Mouse (Mus musculus) erythroid progenitor cell, adult 5-6 weeks (primary cell): ENCODE results near the gene Bcas1. TPM values are rescaled to one million over a fixed set of nuclear protein-coding genes. Genes with fewer than 3 reads are reported as not detected.

Source experiments
- ATAC-seq: replicated peaks from 2 replicates; pipeline ENCODE4 v1.8.0; 2016; ENCODE audit warnings: moderate number of reproducible peaks, mild to moderate bottlenecking, moderate TSS enrichment, inconsistent platforms; ENCODE audit not compliant: poor library complexity, low FRiP score, severe bottlenecking
- total RNA-seq, 2 experiments: library from RNA; stranded (forward) in 1 of 2; stranded (reverse) in 1 of 2; fragments of 150-400 nt in 1 of 2; fragments of 186-747, 209-891 nt in 1 of 2; gene quantifications; 2 replicates each; pipeline versions ENCODE4 v1.2.3 to v1.2.4; 2015 to 2017; ENCODE audit warnings: low replicate concordance in 2 of 2

Bcas1 gene
- total RNA-seq, 2 experiments from 2014 or later: 1.7 TPM; not detected in 1

DNA sequence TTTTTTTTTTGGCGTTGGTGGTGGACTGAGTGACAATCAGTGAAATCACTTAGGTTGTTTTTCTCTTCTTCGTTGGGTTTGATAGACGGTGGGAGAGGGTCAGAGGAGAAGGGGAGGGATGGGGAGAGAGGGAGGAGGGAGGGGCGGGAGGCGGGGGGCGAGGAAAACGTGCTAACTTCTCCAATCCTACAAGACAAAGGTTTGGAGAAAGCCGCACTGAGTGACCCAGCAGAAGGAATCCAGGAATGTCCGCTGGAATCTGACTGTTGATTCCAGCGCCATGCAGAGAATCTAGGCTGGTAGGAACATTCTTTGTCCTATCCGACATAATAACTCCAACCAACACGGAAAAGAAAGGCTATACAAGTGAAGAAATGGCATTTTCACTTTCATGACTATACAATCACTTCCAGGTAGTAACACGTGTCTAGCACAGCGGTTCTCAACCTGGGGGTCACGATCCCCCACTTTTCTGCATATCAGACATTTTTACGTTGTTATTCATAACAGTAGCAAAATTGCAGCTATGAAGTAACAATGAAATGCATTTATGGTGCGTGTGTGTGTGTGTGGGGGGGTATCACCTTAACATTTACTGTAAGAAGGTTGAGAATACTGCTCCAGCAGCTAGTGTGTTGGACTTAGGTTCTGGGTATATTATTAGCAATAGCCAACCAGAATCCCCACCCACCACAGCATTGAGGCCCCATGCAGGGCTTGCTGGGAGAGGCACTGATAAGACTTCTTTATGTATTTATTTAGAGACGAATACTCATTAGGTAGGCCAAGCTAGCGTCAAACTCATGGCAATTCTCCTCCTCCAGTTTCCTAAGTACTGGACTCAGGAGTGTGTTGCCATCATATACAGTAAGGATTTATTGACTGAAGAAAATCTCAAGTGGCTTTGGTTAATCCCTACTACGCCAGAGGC lies 107.8 kb downstream of the Bcas1 start:
- no peak for ATAC-seq

- no peak for ATAC-seq
These were observed 108.7 kb downstream of the Bcas1 start for GRCm38 (mm10) chr2:170318713-170319532.

DNA sequence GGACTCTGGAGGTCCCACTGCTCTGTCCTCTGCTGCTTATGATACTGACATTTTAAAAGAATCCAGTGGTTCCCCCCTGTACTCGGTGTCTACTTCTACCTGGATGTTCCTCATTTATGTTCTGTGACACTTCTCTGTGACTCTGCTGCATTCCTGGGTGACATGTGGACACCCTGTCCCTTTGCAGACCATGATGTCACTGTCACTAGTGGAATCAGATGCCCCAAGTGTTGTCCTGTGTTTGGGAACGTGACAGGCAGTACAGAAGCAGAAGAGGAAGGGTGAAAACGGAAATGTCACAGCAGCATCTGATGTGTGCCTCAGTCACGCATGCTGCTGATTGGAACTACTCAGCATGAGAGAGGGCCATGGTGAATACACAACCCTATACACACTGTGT lies 110.9 kb downstream of the Bcas1 start:
- no peak for ATAC-seq

DNA sequence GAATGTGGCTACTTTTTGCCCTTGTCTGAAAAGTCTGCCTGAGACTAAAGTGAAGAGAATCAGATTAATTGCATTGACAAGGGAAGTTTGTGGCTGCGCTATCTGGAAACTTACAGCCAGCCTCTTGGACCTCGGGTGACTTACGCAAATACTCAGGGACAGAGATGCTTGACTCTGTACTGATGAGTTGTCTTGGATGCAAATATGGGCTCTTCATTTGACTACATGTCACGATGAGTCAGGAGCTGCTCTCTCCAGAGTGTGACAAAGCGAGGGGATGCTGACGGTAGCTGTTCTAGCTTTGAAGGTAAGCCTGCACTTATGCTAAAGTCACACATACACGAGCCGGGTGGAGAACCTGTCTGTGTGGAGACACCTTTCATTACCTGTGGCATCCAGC lies 111.3 kb downstream of the Bcas1 start:
- ATAC-seq: no peak

- no peak for ATAC-seq
These were observed 116.7 kb downstream of the Bcas1 start for GRCm38 (mm10) chr2:170310988-170311359.

DNA sequence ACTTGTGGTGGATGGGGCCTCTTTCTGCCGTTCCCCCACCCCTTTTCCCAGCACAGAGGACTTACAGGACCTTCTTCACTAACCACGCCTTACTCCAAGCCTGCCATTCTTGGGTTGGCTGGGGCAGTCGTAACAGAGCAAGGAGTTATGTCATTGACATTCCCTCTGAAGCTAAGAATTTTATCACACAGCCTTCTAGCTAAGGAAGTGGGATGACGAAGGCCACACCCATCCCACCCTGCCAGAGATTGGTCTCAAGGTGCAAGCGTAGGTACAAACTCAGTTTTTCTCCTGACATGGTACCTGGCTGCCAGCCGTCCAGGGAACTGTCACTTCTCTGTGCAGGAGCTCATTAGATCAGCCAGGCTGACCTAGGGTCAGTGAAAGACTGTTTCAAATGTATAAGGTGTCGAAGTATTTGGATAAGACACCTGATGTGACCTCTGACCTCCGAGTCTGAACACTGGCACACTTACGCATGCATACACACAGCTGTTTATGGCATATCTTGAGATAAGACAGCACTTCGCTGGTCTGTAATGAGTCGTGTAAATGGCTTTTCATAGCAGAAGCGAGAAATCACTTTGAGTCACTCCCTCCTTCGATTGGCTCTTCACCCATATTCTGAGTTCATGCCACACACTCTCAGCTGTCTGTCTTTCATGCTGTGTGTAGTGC lies 117.2 kb downstream of the Bcas1 start:
- ATAC-seq: no peak

DNA sequence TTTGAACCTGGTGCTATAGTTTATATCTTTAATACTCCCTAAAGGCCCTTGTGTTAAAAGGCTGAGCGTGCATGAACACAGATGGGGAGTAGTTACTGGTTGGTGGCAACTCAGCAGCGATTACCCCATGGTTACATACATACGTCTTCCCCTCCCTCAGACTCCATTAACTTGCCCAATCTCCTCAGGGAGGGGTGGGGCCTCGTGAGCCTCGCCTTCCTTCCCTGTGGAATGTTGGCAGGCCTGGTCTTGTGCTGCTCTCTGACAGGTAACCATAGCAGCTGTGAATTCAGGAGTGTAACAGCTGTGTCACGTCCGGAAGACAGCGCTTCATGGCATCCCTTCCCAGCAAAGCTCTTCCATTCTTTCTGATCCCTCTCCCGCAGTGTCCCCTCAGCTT lies 118.7 kb downstream of the Bcas1 start:
- ATAC-seq: no peak

GRCm38 (mm10) chr2:170308033-170308820 lies 119.4 kb downstream of the Bcas1 start:
- ATAC-seq: no peak

GRCm38 (mm10) chr2:170307589-170308021 lies 120.0 kb downstream of the Bcas1 start:
- ATAC-seq: no peak

GRCm38 (mm10) chr2:170306637-170307320 lies 120.9 kb downstream of the Bcas1 start:
- ATAC-seq: no peak

GRCm38 (mm10) chr2:170304766-170305165 lies 122.9 kb downstream of the Bcas1 start:
- ATAC-seq: no peak

DNA sequence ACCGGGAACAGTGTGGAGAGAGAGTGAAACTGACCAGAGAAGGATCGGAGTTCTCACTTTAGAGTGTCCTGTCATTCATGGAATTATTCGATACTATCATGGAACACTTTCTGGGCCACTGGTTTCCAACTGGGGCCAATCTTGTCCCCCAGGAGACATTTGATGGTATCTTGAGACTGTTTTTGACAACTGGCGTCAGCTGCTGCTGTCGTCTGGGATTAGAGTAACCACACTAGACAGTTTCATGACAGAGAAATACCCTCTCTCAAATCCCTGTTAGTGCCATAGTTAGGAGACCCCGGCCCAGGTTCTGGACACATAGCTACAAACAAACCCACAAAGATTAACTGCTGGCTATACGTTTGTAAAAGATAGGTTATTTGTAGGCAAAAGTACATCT lies 124.0 kb downstream of the Bcas1 start:
- ATAC-seq: no peak

GRCm38 (mm10) chr2:170302825-170303224 lies 124.8 kb downstream of the Bcas1 start:
- ATAC-seq: no peak

Other genes starting within 250 kb of the Bcas1 start
- gene Pfdn4, start 68.6 kb upstream of the Bcas1 start, total RNA-seq (2015; ENCODE audit: low replicate concordance): 11.5 and 18.9 TPM in 2 replicates
- gene Pfdn4, start 68.6 kb upstream of the Bcas1 start, total RNA-seq (2017; ENCODE audit: low replicate concordance): 19.9 and 25.6 TPM in 2 replicates
- not detected in 2 replicates for gene Cyp24a1, start 69.3 kb upstream of the Bcas1 start, total RNA-seq (2015; ENCODE audit: low replicate concordance)
- not detected in 2 replicates for gene Cyp24a1, start 69.3 kb upstream of the Bcas1 start, total RNA-seq (2017; ENCODE audit: low replicate concordance)
- gene 4930470P17Rik, start 174.2 kb upstream of the Bcas1 start, total RNA-seq (2015; ENCODE audit: low replicate concordance): not detected in 2 replicates
- gene 4930470P17Rik, start 174.2 kb upstream of the Bcas1 start, total RNA-seq (2017; ENCODE audit: low replicate concordance): not detected in 2 replicates